Mouse (Mus musculus) embryonic facial prominence, embryonic 11.5 days (tissue): Measurements from ENCODE around the gene Hmgb1. TPM values are rescaled to one million over a fixed set of nuclear protein-coding genes. Genes with fewer than 3 reads are reported as not detected.

Experiments
- ATAC-seq: fragments of 200-750 bp; cut with Nextera tagmentation; replicated peaks from 2 replicates; pipeline ENCODE4 v1.8.0; 2017; ENCODE audit warnings: low read depth; ENCODE audit not compliant: insufficient number of reproducible peaks, low FRiP score, low TSS enrichment
- DNase-seq: peaks from one replicate; pipeline ENCODE4 v3.0.0-alpha.2; 2015; ENCODE audit warnings: low spot score
- H3K27ac ChIP-seq: fragments of 300-500 bp; sonication (generic); replicated peaks from 2 replicates; pipeline ENCODE4 v1.5.1; 2014; ENCODE audit warnings: mild to moderate bottlenecking, low read depth, low read length, control low read depth
- H3K27me3 ChIP-seq: fragments of 300-500 bp; sonication (generic); 2 replicates; pipeline ENCODE4 v1.6.1; 2014; ENCODE audit warnings: mild to moderate bottlenecking, low read length, moderate library complexity, mixed read lengths; ENCODE audit not compliant: control insufficient read depth, insufficient read depth
- H3K36me3 ChIP-seq: fragments of 300-500 bp; sonication (generic); replicated peaks from 2 replicates; pipeline ENCODE4 v1.6.1; 2014; ENCODE audit warnings: low read depth, mild to moderate bottlenecking, low read length, moderate library complexity, mixed read lengths; ENCODE audit not compliant: control insufficient read depth, insufficient read depth
- H3K4me1 ChIP-seq: fragments of 300-500 bp; sonication (generic); 2 replicates; pipeline ENCODE4 v1.6.1; 2014; ENCODE audit warnings: low read length, mixed read lengths; ENCODE audit not compliant: control insufficient read depth, insufficient read depth
- H3K4me2 ChIP-seq: fragments of 300-500 bp; sonication (generic); 2 replicates; pipeline ENCODE4 v1.6.1; 2014; ENCODE audit warnings: low read depth, mild to moderate bottlenecking, control low read depth, low read length, moderate library complexity
- H3K4me3 ChIP-seq: fragments of 300-500 bp; sonication (generic); 2 replicates; pipeline ENCODE4 v1.5.1; 2014; ENCODE audit warnings: low read depth, low read length, control low read depth
- H3K9ac ChIP-seq: fragments of 300-500 bp; sonication (generic); replicated peaks from 2 replicates; pipeline ENCODE4 v1.6.1; 2014; ENCODE audit warnings: mild to moderate bottlenecking, control low read depth, low read length
- H3K9me3 ChIP-seq: fragments of 300-500 bp; sonication (generic); replicated peaks from 2 replicates; pipeline ENCODE4 v1.6.1; 2016; ENCODE audit warnings: mild to moderate bottlenecking, low read length, inconsistent platforms, mixed read lengths; ENCODE audit not compliant: control insufficient read depth
- WGBS: fragments of 180-500 bp; shearing (Covaris S2); extraction: QIAGEN DNeasy Blood & Tissue Kit; methylation state at CpG from one replicate; pipeline ENCODE4 v1.1.7; 2014; 5-methylcytosine and 5-hydroxymethylcytosine counted together
- polyA plus RNA-seq: library from polyadenylated mRNA; unstranded; fragments of >200 nt; fragmentation: Nextera tagmentation; extraction: Ambion mirVana; gene quantifications from 2 replicates; pipeline ENCODE4 v1.2.1, GENCODE M21; 2014

The Hmgb1 gene
- polyA plus RNA-seq, 1 experiment from 2014 or later = 2,281 TPM

GRCm38 (mm10) chr5:149117815-149118547 lies 66.3 kb downstream of the Hmgb1 start:
- Histone ChIP-seq H3K36me3 (no peaks in the 10 kb centered on the region), H3K4me1 (peaks cover 4% of the 10 kb centered on the region; the same call in 1 of the 2 replicates), H3K9ac (0 out of 2 replicates have a peak overlapping the region, but pooled peaks have one; percentile 13), H3K4me3 (no peak overlapping the region), H3K27ac (no peak overlapping the region), H3K27me3 (no peaks in the 10 kb centered on the region), H3K9me3 (no peaks in the 10 kb centered on the region), H3K4me2 (no peak overlapping the region)
- DNase-seq (no peak), ATAC-seq (no peak)
- WGBS = 27% methylated on average over 7 of the region's 7 CpGs

- DNase-seq (peak; percentile 32), ATAC-seq (no peak)
- no peak overlapping the region for H3K27ac ChIP-seq
- no peaks in the 10 kb centered on the region for H3K36me3 ChIP-seq
- WGBS = 53% methylated on average over 9 of the region's 9 CpGs
- H3K4me1 ChIP-seq = peaks cover 4% of the 10 kb centered on the region; the same call in 1 of the 2 replicates
- no peaks in the 10 kb centered on the region for H3K9me3 ChIP-seq
- H3K4me3 ChIP-seq = no peak overlapping the region
- no peaks in the 10 kb centered on the region for H3K27me3 ChIP-seq
- no peak overlapping the region for H3K9ac ChIP-seq
- no peak overlapping the region for H3K4me2 ChIP-seq
Measured at GRCm38 (mm10) chr5:149114587-149114986, 69.7 kb downstream of the Hmgb1 start.

GRCm38 (mm10) chr5:149114034-149114433 lies 70.3 kb downstream of the Hmgb1 start:
- DNase-seq (no peak), ATAC-seq (no peak)
- no peaks in the 10 kb centered on the region for H3K27me3 ChIP-seq
- no peak overlapping the region for H3K4me3 ChIP-seq
- H3K27ac ChIP-seq = no peak overlapping the region
- WGBS = 76% methylated on average over 7 of the region's 7 CpGs
- no peaks in the 10 kb centered on the region for H3K36me3 ChIP-seq
- H3K4me1 ChIP-seq = peaks cover 4% of the 10 kb centered on the region; the same call in 1 of the 2 replicates
- no peak overlapping the region for H3K9ac ChIP-seq
- no peak overlapping the region for H3K4me2 ChIP-seq
- no peaks in the 10 kb centered on the region for H3K9me3 ChIP-seq

GRCm38 (mm10) chr5:149113439-149113838 lies 70.8 kb downstream of the Hmgb1 start:
- Histone ChIP-seq H3K27me3 (no peaks in the 10 kb centered on the region), H3K9ac (no peak overlapping the region), H3K4me2 (no peak overlapping the region), H3K4me3 (no peak overlapping the region), H3K9me3 (no peaks in the 10 kb centered on the region), H3K27ac (no peak overlapping the region), H3K36me3 (no peaks in the 10 kb centered on the region), H3K4me1 (peaks cover 4% of the 10 kb centered on the region; the same call in 1 of the 2 replicates)
- WGBS = 61% methylated on average over 7 of the region's 7 CpGs
- ATAC-seq (no peak), DNase-seq (no peak)

- no peak for ATAC-seq
Measured at GRCm38 (mm10) chr5:149112559-149112958, 71.7 kb downstream of the Hmgb1 start.

GRCm38 (mm10) chr5:149109220-149109619 lies 75.1 kb downstream of the Hmgb1 start:
- Histone ChIP-seq H3K4me3 (no peak overlapping the region), H3K9me3 (no peaks in the 10 kb centered on the region), H3K36me3 (no peaks in the 10 kb centered on the region), H3K4me2 (no peak overlapping the region), H3K4me1 (no peaks in the 10 kb centered on the region), H3K27me3 (no peaks in the 10 kb centered on the region), H3K27ac (no peak overlapping the region), H3K9ac (no peak overlapping the region)
- ATAC-seq (no peak), DNase-seq (no peak)
- WGBS = 72% methylated on average over 3 of the region's 3 CpGs

More at GRCm38 (mm10) chr5:149112559-149112958, 71.7 kb downstream of the Hmgb1 start:
- Histone ChIP-seq H3K27ac (no peak overlapping the region), H3K9me3 (no peaks in the 10 kb centered on the region), H3K36me3 (no peaks in the 10 kb centered on the region), H3K4me3 (no peak overlapping the region), H3K4me1 (no peaks in the 10 kb centered on the region), H3K27me3 (no peaks in the 10 kb centered on the region), H3K4me2 (no peak overlapping the region), H3K9ac (no peak overlapping the region)
- DNase-seq = no peak
- 72% methylated on average over 5 of the region's 5 CpGs for WGBS

- DNase-seq = no peak
Measured at GRCm38 (mm10) chr5:149108178-149108577, 76.1 kb downstream of the Hmgb1 start.

GRCm38 (mm10) chr5:149107566-149107965 lies 76.7 kb downstream of the Hmgb1 start:
- no peak overlapping the region for H3K4me2 ChIP-seq
- H3K9ac ChIP-seq = no peak overlapping the region
- ATAC-seq (no peak), DNase-seq (no peak)
- no peaks in the 10 kb centered on the region for H3K9me3 ChIP-seq
- 73% methylated on average over 3 of the region's 3 CpGs for WGBS
- H3K4me1 ChIP-seq = no peaks in the 10 kb centered on the region
- no peaks in the 10 kb centered on the region for H3K36me3 ChIP-seq
- no peaks in the 10 kb centered on the region for H3K27me3 ChIP-seq
- no peak overlapping the region for H3K27ac ChIP-seq
- no peak overlapping the region for H3K4me3 ChIP-seq

More at GRCm38 (mm10) chr5:149108178-149108577, 76.1 kb downstream of the Hmgb1 start:
- Histone ChIP-seq H3K36me3 (no peaks in the 10 kb centered on the region), H3K9me3 (no peaks in the 10 kb centered on the region), H3K4me3 (no peak overlapping the region), H3K9ac (no peak overlapping the region), H3K27me3 (no peaks in the 10 kb centered on the region), H3K4me1 (no peaks in the 10 kb centered on the region), H3K27ac (no peak overlapping the region), H3K4me2 (no peak overlapping the region)
- no peak for ATAC-seq
- 86% methylated on average over 15 of the region's 15 CpGs for WGBS
